Mouse (Mus musculus) gastrocnemius, postnatal 10 days (tissue): Measurements from ENCODE around the gene Fbxw2. TPM values are rescaled to one million over a fixed set of nuclear protein-coding genes. Genes with fewer than 3 reads are reported as not detected.
"Not testable (repeated sequence)": the region's sequence is repeated elsewhere in the genome, so short reads cannot be mapped to it uniquely, and the experiment has no call there.

ENCODE experiments used
- DNase-seq: peaks from one replicate; pipeline ENCODE4 v3.0.0; 2021; ENCODE audit warnings: mixed read lengths
- long read RNA-seq, 2 experiments: library from polyadenylated mRNA; stranded (forward); transcript quantifications; one replicate each; pipeline ENCODE4 v2.0.0; 2021
- total RNA-seq, 2 experiments: library from RNA; stranded (reverse); gene quantifications; 2 replicates each; pipeline ENCODE4 v1.2.3; 2021

Fbxw2 gene
- total RNA-seq, result 10 to 100 TPM; 46.6 to 48.1 TPM
- long read RNA-seq, experiment 1, transcript Fbxw2-206 (8 exons, 1,923 nt), result major isoform, 14 of 32 reads
- long read RNA-seq, experiment 1, transcript Fbxw2-208 (4 exons, 1,930 nt), result minor isoform, 7 of 32 reads
- long read RNA-seq, experiment 1, transcript Fbxw2-202 (8 exons, 1,838 nt), result minor isoform, 5 of 32 reads
- long read RNA-seq, experiment 1, partial matches to known transcripts, result 2 of 32 reads
- long read RNA-seq, experiment 1, other reads (novel, unspliced or antisense), result 3 of 32 reads
- long read RNA-seq, experiment 2, transcript Fbxw2-206 (8 exons, 1,923 nt), result major isoform, 11 of 25 reads
- long read RNA-seq, experiment 2, partial matches to known transcripts, result 2 of 25 reads
- long read RNA-seq, experiment 2, other reads (novel, unspliced or antisense), result 3 of 25 reads

- DNase-seq, result peak; percentile 92
These were observed at the start of gene Fbxw2 for GRCm38 (mm10) chr2:34825827-34826459. Fbxw2 (minus strand) TSS chr2:34826311.

- DNase-seq, result no peak
These were observed 48.8 kb upstream of the Fbxw2 start, which contains the start of gene Psmd5 for GRCm38 (mm10) chr2:34874816-34875345. Psmd5 (minus strand) TSS chr2:34874968.

GRCm38 (mm10) chr2:34874271-34874670 is 48.2 kb upstream of the Fbxw2 start, which contains the start of gene Cutal:
Cutal (plus strand) TSS chr2:34874396.
- no peak for DNase-seq

GRCm38 (mm10) chr2:34870520-34871474 is 44.7 kb upstream of the Fbxw2 start:
- peak; percentile 86 for DNase-seq

DNA sequence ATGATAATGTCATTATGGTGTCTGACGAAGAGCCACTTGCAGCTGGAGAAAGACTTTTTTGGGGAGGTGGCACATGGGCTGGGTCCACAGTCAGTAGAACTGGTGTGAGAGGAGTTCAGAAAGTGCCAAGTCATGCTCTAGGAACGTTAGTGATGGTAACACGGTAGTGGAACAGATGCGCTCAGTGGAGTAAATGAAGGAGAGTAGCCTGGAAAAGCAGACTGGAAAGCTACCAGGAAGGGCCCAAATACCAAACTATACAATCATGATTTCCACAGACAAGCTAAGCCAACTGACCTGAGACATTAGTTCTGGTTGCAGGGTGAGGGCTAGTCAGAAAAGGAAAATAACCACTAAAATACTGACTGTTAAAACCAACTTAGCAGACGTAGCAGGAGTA is 43.6 kb upstream of the Fbxw2 start:
- DNase-seq, result no peak

- DNase-seq, result no peak
These were observed 31.6 kb upstream of the Fbxw2 start for GRCm38 (mm10) chr2:34857728-34858127.

GRCm38 (mm10) chr2:34855265-34855664 is 29.2 kb upstream of the Fbxw2 start:
- no peak for DNase-seq

DNA sequence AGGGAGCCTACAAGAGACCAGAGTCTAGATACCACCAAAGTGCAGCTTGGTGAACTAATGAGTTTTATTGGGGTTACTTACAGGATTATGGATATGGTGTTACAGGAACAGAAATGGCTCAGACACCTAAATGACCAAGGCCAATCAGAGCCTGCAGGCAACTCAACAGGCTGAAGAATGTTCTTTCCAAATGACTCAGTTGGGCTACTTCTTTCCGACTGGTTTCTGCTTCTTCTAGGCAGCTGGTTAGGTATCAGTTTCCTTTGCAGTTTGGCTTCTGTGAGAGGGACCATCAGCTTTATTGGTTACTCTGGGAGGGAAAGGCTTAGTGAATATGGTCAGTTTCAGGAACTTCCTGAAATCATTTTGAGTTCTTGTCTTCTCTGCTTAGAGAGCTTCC is 21.6 kb upstream of the Fbxw2 start:
- no peak for DNase-seq

GRCm38 (mm10) chr2:34843211-34843939 is 17.3 kb upstream of the Fbxw2 start:
- DNase-seq, result peak; percentile 22

DNA sequence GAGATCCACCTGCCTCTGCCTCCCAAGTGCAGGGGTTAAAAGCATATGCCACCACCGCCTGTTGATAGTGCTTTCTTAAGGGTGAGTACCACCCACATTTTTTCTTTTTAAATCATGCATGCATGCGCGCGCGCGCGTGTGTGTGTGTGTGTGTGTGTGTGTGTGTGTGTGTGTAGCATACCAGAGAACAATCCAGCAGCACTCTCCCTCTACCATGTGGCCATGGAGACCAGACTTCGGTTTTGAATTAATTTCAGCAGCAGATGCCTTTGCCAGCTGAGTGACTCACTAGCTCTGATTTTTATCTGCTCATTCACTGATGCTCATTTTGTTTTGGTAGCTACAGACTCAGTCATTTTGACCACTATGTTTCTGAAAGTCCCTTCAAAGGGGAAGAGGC is 15.6 kb upstream of the Fbxw2 start:
- no peak for DNase-seq

- DNase-seq, result not testable (repeated sequence)
These were observed 14.0 kb upstream of the Fbxw2 start for GRCm38 (mm10) chr2:34840143-34840542.

DNA sequence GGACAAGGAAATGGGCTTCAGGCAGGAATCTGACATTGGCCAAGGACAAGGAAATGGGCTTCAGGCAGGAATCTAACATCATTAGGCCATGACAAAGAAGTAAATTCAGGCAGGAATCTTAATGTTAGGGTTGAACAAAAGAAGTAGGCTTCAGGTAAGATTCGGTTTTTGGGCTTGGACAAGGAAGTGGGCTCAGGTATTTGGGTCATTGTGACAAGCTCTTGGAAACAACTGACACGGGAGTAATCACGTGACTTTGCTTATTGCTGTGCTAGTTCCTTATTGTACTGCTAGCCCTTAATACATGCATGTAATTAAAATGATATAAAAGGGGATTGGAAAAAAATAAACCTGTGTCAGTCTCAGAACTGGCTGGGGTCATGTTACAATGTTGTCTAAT is 9.6 kb upstream of the Fbxw2 start:
- DNase-seq, result no peak

- no peak for DNase-seq
These were observed 7.5 kb upstream of the Fbxw2 start for GRCm38 (mm10) chr2:34833624-34834023.

DNA sequence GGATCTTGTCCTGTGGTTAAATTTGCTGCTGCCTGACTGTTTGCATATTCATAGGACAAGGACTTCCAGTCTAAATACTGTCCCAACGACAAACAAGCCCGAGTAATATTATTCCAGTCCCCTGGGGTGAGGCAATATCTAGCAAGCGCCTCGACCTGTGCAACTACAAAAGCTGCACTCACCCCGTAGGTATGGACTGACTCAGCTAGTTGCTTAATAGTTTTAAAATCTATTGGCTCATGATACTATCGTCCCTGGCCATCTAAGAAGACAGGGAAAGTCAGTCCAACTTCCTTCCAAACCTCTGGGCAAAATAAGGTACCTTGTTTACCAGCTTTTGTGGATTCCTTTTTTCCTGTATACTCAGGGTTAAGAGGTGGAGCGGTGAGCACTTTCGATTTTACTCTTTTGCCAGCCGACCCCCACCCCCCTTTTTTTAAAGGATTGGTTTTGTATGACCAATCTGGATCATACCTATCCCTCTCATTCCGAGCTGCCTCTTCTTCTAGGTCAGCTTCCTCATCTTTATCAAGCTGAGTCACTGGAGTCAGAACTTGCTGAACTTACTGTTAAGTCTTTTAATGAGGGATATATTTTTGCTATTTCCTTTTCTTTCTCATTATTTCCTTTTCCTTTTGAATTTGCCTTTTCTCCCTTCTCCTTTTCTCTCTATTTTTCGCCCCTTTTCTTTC is 6.8 kb upstream of the Fbxw2 start, which contains the start of gene Gm34653:
Gm34653 (plus strand) TSS at position 242 of the 692 bp plus-strand sequence.
- DNase-seq, result not testable (repeated sequence)

- not testable (repeated sequence) for DNase-seq
These were observed 4.0 kb upstream of the Fbxw2 start for GRCm38 (mm10) chr2:34830066-34830465.

DNA sequence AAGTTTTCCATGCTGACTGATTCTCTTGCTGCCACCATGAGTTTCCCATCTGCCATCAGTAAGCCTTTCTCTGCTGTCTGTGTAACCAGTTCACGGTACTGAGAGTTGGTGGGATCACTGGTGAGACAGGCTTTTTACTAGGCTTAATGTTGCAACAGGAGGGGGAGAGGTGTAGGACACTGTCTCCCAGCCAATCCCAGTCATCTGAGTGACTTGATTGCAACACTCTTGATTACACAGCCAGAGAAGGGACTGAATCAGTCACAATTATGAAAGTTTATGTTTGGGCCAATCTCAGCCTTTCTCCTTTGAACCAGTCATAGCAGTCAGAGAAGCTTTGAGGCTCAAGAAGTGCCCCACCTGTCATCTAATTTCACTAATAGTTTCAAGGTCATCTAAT is 1.9 kb upstream of the Fbxw2 start:
- no peak for DNase-seq

DNA sequence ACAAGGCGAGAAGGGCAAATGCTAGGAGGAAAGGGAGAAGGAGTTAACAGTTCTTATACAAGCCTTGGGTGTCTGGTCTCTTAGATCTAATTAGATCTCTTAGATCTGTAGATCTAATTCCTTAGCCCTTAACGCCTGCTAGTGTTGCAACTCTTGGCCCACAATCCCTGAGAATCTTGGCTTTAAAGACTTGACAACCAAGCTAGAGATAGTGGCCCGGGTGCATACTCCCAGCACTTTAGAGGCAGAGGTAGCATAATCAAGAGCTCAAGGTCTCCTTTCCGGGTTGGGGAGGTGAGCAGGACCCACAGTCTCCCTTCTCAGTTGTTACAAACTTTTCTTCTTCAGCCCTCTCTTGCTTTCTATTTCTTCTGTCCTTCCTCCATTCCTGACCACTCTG is 1.5 kb upstream of the Fbxw2 start:
- no peak for DNase-seq

GRCm38 (mm10) chr2:34826460-34827231 is 535 bp upstream of the Fbxw2 start:
- DNase-seq, result no peak

DNA sequence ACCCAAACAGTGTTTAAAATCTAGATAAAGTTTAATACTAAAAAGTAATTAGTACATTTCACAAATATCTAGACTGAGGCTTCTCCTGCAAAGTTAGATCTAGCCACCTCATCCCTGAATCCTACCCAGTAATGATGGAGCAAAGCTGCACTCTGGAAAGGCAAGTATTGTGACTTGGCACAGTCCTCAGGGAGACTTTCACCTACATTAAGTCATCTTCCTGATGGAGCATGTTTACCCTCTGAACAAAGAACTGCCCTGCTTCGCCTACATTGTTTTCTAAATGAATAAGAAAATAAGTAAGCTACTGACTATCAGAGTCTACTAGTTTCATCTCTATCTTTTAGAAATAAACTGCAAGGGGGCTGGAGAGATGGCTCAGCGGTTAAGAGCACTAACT is 7.6 kb downstream of the Fbxw2 start:
- no peak for DNase-seq

DNA sequence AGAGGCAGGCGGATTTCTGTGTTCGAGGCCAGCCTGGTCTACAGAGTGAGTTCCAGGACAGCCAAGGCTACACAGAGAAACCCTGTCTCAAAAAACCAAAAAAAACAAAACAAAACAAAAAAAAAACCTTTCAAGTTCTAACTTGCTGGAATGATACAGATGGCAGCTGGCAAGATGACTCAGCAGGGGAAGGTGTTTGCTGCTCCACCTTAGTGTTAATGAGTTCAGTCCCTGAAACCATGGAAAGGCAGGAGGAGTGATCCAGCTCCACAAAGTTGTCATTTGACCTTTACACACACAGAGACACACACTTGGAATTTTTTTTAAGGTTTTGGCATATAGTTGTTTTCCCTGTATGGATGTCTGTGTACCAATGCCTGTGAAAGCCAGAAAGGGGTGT is 10.2 kb downstream of the Fbxw2 start:
- DNase-seq, result not testable (repeated sequence)
